Mouse (Mus musculus): Measurements from ENCODE around the gene Btg1.

- TF ChIP-seq POLR2A (IDR thresholded peaks at IDR 0.05; ENCODE audit: low read depth, low read length) (no peak), CTCF (IDR thresholded peaks at IDR 0.05; ENCODE audit: extremely low read depth, insufficient read depth, insufficient read length, insufficient replicate concordance) (no peak)
Observed at GRCm38 (mm10) chr10:96599641-96600040, 17.2 kb upstream of the Btg1 start.
